Mouse (Mus musculus) thymus, postnatal 0 days (tissue): ENCODE data around the gene Ctag2. TPM values are rescaled to one million over a fixed set of nuclear protein-coding genes. Genes with fewer than 3 reads are reported as not detected.

Experiments used
- DNase-seq: peaks from one replicate; pipeline ENCODE4 v3.0.0-alpha.2; 2015; ENCODE audit warnings: low spot score
- polyA plus RNA-seq: library from polyadenylated mRNA; unstranded; fragments of >200 nt; fragmentation: Nextera tagmentation; extraction: Ambion mirVana; gene quantifications from 2 replicates; pipeline ENCODE4 v1.2.1, GENCODE M21; 2015

Ctag2 gene
- not detected in 2 replicates for polyA plus RNA-seq

DNA sequence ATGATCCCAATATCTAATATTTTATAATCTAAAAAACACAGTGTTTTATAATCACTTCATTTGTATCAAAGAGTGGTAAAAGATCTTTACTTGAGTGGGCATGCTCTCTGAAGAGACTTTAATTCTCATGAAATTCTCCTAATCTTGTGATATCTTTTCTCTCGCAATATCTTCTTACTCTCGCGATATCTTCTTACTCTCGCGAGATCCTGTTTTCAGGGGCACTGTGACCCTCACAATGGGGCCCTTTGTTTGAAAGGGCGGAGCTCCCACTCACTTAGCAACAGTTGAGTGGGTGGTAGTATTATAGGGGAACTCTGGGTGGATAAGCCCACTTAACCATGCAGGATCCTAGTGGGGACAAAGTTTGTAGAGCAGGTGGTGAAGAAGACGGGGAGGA is at the start of gene Ctag2:
Gene Ctag2, plus strand, starts transcription at position 301 of the 400 bp plus-strand sequence.
- DNase-seq = no peak
